ENCODE assay signal across 11 mouse cellular contexts in the genomic region with DNA sequence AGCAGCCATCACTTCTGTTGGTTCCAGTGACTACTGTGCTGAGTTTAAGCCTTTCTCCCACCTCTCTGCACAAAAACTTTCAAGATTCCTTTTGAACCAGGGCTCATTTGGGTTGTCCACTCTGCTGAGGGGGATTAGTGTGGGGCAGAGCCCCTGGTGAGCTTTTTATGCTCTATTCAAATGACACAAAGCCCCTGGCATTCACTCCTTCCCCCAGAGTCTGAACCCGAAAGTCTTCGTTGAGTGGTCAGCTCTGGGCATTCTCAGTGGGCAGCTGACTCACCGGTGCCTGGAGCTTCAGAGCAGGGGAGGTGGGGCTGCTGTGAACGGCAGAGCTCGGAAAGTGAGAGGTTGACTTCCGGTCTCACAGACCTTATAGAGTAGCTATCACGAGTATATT. TPM values are rescaled to one million over a fixed set of nuclear protein-coding genes. Genes with fewer than 3 reads are reported as not detected.
DNase-seq lines count a peak whose midpoint lies in the region; ATAC-seq and TF ChIP-seq lines count a peak whose summit lies in the region.
"Had no signal": no experiment of that assay in that cellular context is flagged by ENCODE, and none has a peak within 500 bp of the region (broad histone marks: within the 10 kb centered on the region; RNA-seq: fewer than 3 reads in every experiment).

No protein-coding gene starts in this region.

- H3K4me2 ChIP-seq in hindbrain, postnatal 0 days (ENCODE audit: low read depth, low read length) = no peak overlapping the region
- peak overlapping the region; percentile 9; the same call in 1 of the 2 replicates for H3K4me2 ChIP-seq in hindbrain, embryonic 13.5 days
- H3K4me2 ChIP-seq in neural tube, embryonic 14.5 days (ENCODE audit: low read depth, low read length) = no peak overlapping the region
- H3K4me2 ChIP-seq: liver, embryonic 13.5 days had no signal

- WGBS in hindbrain, embryonic 10.5 days = 2% methylated on average over 7 of the region's 7 CpGs
- WGBS in hindbrain, postnatal 0 days = 7% methylated on average over 7 of the region's 7 CpGs
- WGBS in hindbrain, embryonic 13.5 days = under 1% methylated on average over 7 of the region's 7 CpGs
- WGBS in neural tube, embryonic 14.5 days = 4% methylated on average over 7 of the region's 7 CpGs

- no peak for ATAC-seq in hindbrain, postnatal 0 days
- 0 out of 2 replicates have a peak, but pooled peaks have one; percentile 21 for ATAC-seq in hindbrain, embryonic 13.5 days (ENCODE audit: low FRiP score)
- peak; percentile 17; the same call in 1 of the 2 replicates for ATAC-seq in neural tube, embryonic 14.5 days (ENCODE audit: low read depth)
- no peak for ATAC-seq in frontal cortex, adult (ENCODE audit: low TSS enrichment)

- TF ChIP-seq CTCF in hindbrain, postnatal 0 days (IDR thresholded peaks at IDR 0.05; ENCODE audit: low read depth) = no peak

- H3K36me3 ChIP-seq in hindbrain, embryonic 10.5 days = no peaks in the 10 kb centered on the region
- no peaks in the 10 kb centered on the region for H3K36me3 ChIP-seq in hindbrain, postnatal 0 days (ENCODE audit: insufficient read depth, low read length)
- no peaks in the 10 kb centered on the region for H3K36me3 ChIP-seq in hindbrain, embryonic 13.5 days
- H3K36me3 ChIP-seq in neural tube, embryonic 14.5 days (ENCODE audit: control insufficient read depth, insufficient read depth, low read length) = no peaks in the 10 kb centered on the region
- H3K36me3 ChIP-seq: liver, embryonic 13.5 days had no signal

- H3K9me3 ChIP-seq in hindbrain, embryonic 10.5 days = no peaks in the 10 kb centered on the region
- H3K9me3 ChIP-seq in hindbrain, postnatal 0 days (ENCODE audit: low read length) = no peaks in the 10 kb centered on the region
- no peaks in the 10 kb centered on the region for H3K9me3 ChIP-seq in hindbrain, embryonic 13.5 days
- no peaks in the 10 kb centered on the region for H3K9me3 ChIP-seq in neural tube, embryonic 14.5 days (ENCODE audit: control insufficient read depth, low read length)
- H3K9me3 ChIP-seq: liver, embryonic 13.5 days had no signal

- H3K27me3 ChIP-seq in hindbrain, embryonic 10.5 days (ENCODE audit: insufficient read depth, poor library complexity, severe bottlenecking) = peaks cover 13% of the 10 kb centered on the region
- no peaks in the 10 kb centered on the region for H3K27me3 ChIP-seq in hindbrain, postnatal 0 days (ENCODE audit: insufficient read depth, low read length)
- peaks cover 8% of the 10 kb centered on the region; the same call in 1 of the 2 replicates for H3K27me3 ChIP-seq in hindbrain, embryonic 13.5 days
- no peaks in the 10 kb centered on the region for H3K27me3 ChIP-seq in neural tube, embryonic 14.5 days (ENCODE audit: control insufficient read depth, insufficient read depth, low read length)
- H3K27me3 ChIP-seq: liver, embryonic 13.5 days had no signal

- peak overlapping the region; percentile 86 for H3K27ac ChIP-seq in hindbrain, embryonic 10.5 days
- no peak overlapping the region for H3K27ac ChIP-seq in hindbrain, postnatal 0 days
- 0 out of 2 replicates have a peak overlapping the region, but pooled peaks have one; percentile 9 for H3K27ac ChIP-seq in hindbrain, embryonic 13.5 days
- H3K27ac ChIP-seq in neural tube, embryonic 14.5 days (ENCODE audit: low read depth, low read length) = no peak overlapping the region
- H3K27ac ChIP-seq: liver, embryonic 13.5 days had no signal

- no peak overlapping the region for H3K9ac ChIP-seq in hindbrain, postnatal 0 days (replicated peaks; ENCODE audit: low read length)
- H3K9ac ChIP-seq in hindbrain, embryonic 13.5 days = no peak overlapping the region
- H3K9ac ChIP-seq in neural tube, embryonic 14.5 days (replicated peaks; ENCODE audit: low read depth, low read length) = no peak overlapping the region
- H3K9ac ChIP-seq: liver, embryonic 13.5 days had no signal

- peaks cover 48% of the 10 kb centered on the region for H3K4me1 ChIP-seq in hindbrain, embryonic 10.5 days (replicated peaks)
- peaks cover 6% of the 10 kb centered on the region; the same call in 1 of the 2 replicates for H3K4me1 ChIP-seq in hindbrain, postnatal 0 days (ENCODE audit: insufficient read depth, low read length)
- peaks cover 22% of the 10 kb centered on the region for H3K4me1 ChIP-seq in hindbrain, embryonic 13.5 days (replicated peaks)
- H3K4me1 ChIP-seq in neural tube, embryonic 14.5 days (ENCODE audit: control insufficient read depth, insufficient read depth, low read length) = peaks cover 6% of the 10 kb centered on the region; the same call in 1 of the 2 replicates
- H3K4me1 ChIP-seq: liver, embryonic 13.5 days had no signal

- peak; percentile 30 for DNase-seq in hindbrain, embryonic 10.5 days (ENCODE audit: low spot score)
- DNase-seq in hindbrain, postnatal 0 days (ENCODE audit: low spot score) = no peak
- peak; percentile 53 for DNase-seq in embryo, embryonic 11 days
- no peak for DNase-seq in cerebellum, postnatal 4 days (ENCODE audit: low spot score in 2 of 2)
- no peak for DNase-seq in adrenal gland, postnatal 10 days
- DNase-seq: kidney, adult 8-10 months; liver, embryonic 13.5 days; right cerebral cortex, adult 18-20 months had no signal

- peak overlapping the region; percentile 37 for H3K4me3 ChIP-seq in hindbrain, embryonic 10.5 days
- H3K4me3 ChIP-seq in hindbrain, postnatal 0 days (ENCODE audit: low read length) = no peak overlapping the region
- H3K4me3 ChIP-seq in hindbrain, embryonic 13.5 days = no peak overlapping the region
- no peak overlapping the region for H3K4me3 ChIP-seq in neural tube, embryonic 14.5 days (ENCODE audit: low read depth, low read length)
- H3K4me3 ChIP-seq: liver, embryonic 13.5 days had no signal

RNA-seq across cellular contexts. Expression of a gene that starts 33.7 kb away (rescaled TPM):
- polyA plus RNA-seq in hindbrain, embryonic 10.5 days (2016; fragmentation: Nextera tagmentation; extraction: Ambion mirVana) = 18.5 and 22.2 TPM in 2 replicates
- 69.3 and 83.8 TPM in 2 replicates for total RNA-seq in hindbrain, postnatal 0 days (2014; rRNA removed)
- polyA plus RNA-seq in hindbrain, postnatal 0 days (2015; fragmentation: Nextera tagmentation; extraction: Ambion mirVana) = 33.4 and 34.7 TPM in 2 replicates
- polyA plus RNA-seq in hindbrain, embryonic 13.5 days (2015; fragmentation: Nextera tagmentation; extraction: Ambion mirVana) = 41.3 and 42.8 TPM in 2 replicates
- 19.9 and 28.0 TPM in 2 replicates for polyA plus RNA-seq in neural tube, embryonic 14.5 days (2014; fragmentation: Nextera tagmentation; extraction: Ambion mirVana)
- 10 to 100 TPM; 12.5 to 14.9 TPM for total RNA-seq in adrenal gland, postnatal 10 days (2021)

Comparison
In these comparisons a context has a peak if more than half of its experiments do, and no peak if none do; other contexts are left out.
1. DNase-seq: peak in hindbrain, embryonic 10.5 days (single experiment) and embryo, embryonic 11 days (single experiment); none in hindbrain, postnatal 0 days (single experiment), cerebellum, postnatal 4 days (0 of 2) and adrenal gland, postnatal 10 days (single experiment).
2. H3K27ac ChIP-seq: peak in hindbrain, embryonic 10.5 days (single experiment) and hindbrain, embryonic 13.5 days (single experiment); none in hindbrain, postnatal 0 days (single experiment) and neural tube, embryonic 14.5 days (single experiment).
3. ATAC-seq: peak in hindbrain, embryonic 13.5 days (single experiment) and neural tube, embryonic 14.5 days (single experiment); none in hindbrain, postnatal 0 days (single experiment) and frontal cortex, adult (single experiment).